Mouse (Mus musculus): ENCODE data around the gene Ankrd37. TPM values are rescaled to one million over a fixed set of nuclear protein-coding genes. Genes with fewer than 3 reads are reported as not detected.

Gene Ankrd37
- polyA plus RNA-seq, 1 experiment from 2014 or later, result 21.7 TPM

GRCm38 (mm10) chr8:46010306-46010705, 4.8 kb upstream of the Ankrd37 start:
- no peak overlapping the region for H3K27ac ChIP-seq (ENCODE audit: low read depth)
- H3K4me2 ChIP-seq (ENCODE audit: low read length), result peak overlapping the region; percentile 32
- 65% methylated on average over 2 of the region's 2 CpGs for WGBS
- DNase-seq (ENCODE audit: low spot score), result no peak
- H3K4me3 ChIP-seq (ENCODE audit: low read depth, low read length), result no peak overlapping the region
- ATAC-seq (replicated peaks; ENCODE audit: low FRiP score, low TSS enrichment, low read depth), result no peak
- peaks cover 8% of the 10 kb centered on the region; the same call in 1 of the 2 replicates for H3K4me1 ChIP-seq (replicated peaks; ENCODE audit: control insufficient read depth, insufficient read depth, low read length)
- H3K36me3 ChIP-seq (ENCODE audit: control insufficient read depth, insufficient read depth, low read length), result no peaks in the 10 kb centered on the region
- no peaks in the 10 kb centered on the region for H3K27me3 ChIP-seq (replicated peaks; ENCODE audit: control insufficient read depth, insufficient read depth, low read length)
- H3K9me3 ChIP-seq (ENCODE audit: control insufficient read depth, low read length), result no peaks in the 10 kb centered on the region
- H3K9ac ChIP-seq (ENCODE audit: low read length), result no peak overlapping the region

GRCm38 (mm10) chr8:46007050-46007672, 1.7 kb upstream of the Ankrd37 start:
- no peak for DNase-seq (ENCODE audit: low spot score)
- 29% methylated on average over 3 of the region's 3 CpGs for WGBS
- no peak overlapping the region for H3K4me2 ChIP-seq (ENCODE audit: low read length)
- H3K4me3 ChIP-seq (ENCODE audit: low read depth, low read length), result no peak overlapping the region
- ATAC-seq (replicated peaks; ENCODE audit: low FRiP score, low TSS enrichment, low read depth), result 0 out of 2 replicates have a peak, but pooled peaks have one; percentile 34
- H3K36me3 ChIP-seq (ENCODE audit: control insufficient read depth, insufficient read depth, low read length), result no peaks in the 10 kb centered on the region
- H3K27me3 ChIP-seq (replicated peaks; ENCODE audit: control insufficient read depth, insufficient read depth, low read length), result no peaks in the 10 kb centered on the region
- no peaks in the 10 kb centered on the region for H3K9me3 ChIP-seq (ENCODE audit: control insufficient read depth, low read length)
- H3K27ac ChIP-seq (ENCODE audit: low read depth), result no peak overlapping the region
- H3K9ac ChIP-seq (ENCODE audit: low read length), result no peak overlapping the region
- H3K4me1 ChIP-seq (replicated peaks; ENCODE audit: control insufficient read depth, insufficient read depth, low read length), result peaks cover 8% of the 10 kb centered on the region; the same call in 1 of the 2 replicates

- Histone ChIP-seq H3K9ac (ENCODE audit: low read length) (peak overlapping the region; percentile 73), H3K36me3 (ENCODE audit: control insufficient read depth, insufficient read depth, low read length) (peaks cover 31% of the 10 kb centered on the region), H3K9me3 (ENCODE audit: control insufficient read depth, low read length) (no peaks in the 10 kb centered on the region), H3K27ac (ENCODE audit: low read depth) (peak overlapping the region; percentile 96), H3K4me2 (ENCODE audit: low read length) (peak overlapping the region; percentile 62), H3K27me3 (replicated peaks; ENCODE audit: control insufficient read depth, insufficient read depth, low read length) (no peaks in the 10 kb centered on the region), H3K4me1 (replicated peaks; ENCODE audit: control insufficient read depth, insufficient read depth, low read length) (peaks cover 11% of the 10 kb centered on the region; the same call in 1 of the 2 replicates), H3K4me3 (ENCODE audit: low read depth, low read length) (peak overlapping the region; percentile 46)
- ATAC-seq (replicated peaks; ENCODE audit: low FRiP score, low TSS enrichment, low read depth) (peak; percentile 99), DNase-seq (ENCODE audit: low spot score) (peak; percentile 95)
- 6% methylated on average over 55 of the region's 55 CpGs for WGBS
Observed at GRCm38 (mm10) chr8:45999784-46000705, 5.5 kb downstream of the Ankrd37 start.

DNA sequence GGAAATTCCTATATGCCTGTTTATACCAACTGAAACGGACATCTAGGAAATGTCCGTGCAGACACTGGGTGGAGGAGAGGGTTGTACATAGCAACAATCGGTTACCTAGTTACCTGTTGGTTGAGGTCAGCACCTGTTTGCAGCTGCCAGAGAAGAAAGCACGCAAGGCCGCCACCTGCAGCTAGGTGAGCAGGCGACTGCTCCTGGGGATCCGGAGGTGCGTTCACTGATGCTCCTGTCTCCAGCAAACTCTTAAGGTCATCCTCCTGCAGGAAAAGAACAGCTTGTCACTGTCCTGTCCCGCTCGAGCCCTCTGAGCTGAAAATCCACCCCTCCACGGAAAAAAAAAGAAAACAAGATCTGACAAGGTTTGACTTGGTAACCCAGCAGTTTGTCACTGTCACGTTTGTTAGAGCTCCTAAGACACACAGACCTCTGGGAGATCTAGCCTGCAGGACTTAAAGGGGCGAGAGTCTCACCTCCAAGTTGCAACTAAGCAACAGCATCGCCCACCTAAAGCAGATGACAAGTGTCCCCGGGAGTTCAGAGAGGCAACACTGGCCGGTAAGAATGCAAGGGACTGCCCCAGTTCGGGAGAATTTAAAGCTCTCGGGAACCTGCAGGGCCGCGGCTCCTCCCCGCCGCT, 6.2 kb downstream of the Ankrd37 start, which contains the start of gene Lrp2bp:
Gene Lrp2bp (plus strand): TSS at position 166 of the 646 bp plus-strand sequence.
- peaks cover 11% of the 10 kb centered on the region; the same call in 1 of the 2 replicates for H3K4me1 ChIP-seq (replicated peaks; ENCODE audit: control insufficient read depth, insufficient read depth, low read length)
- H3K36me3 ChIP-seq (ENCODE audit: control insufficient read depth, insufficient read depth, low read length), result peaks cover 31% of the 10 kb centered on the region
- H3K27me3 ChIP-seq (replicated peaks; ENCODE audit: control insufficient read depth, insufficient read depth, low read length), result no peaks in the 10 kb centered on the region
- peak within 1 kb of the TSS; percentile 62 for H3K4me2 ChIP-seq (ENCODE audit: low read length)
- ATAC-seq (replicated peaks; ENCODE audit: low FRiP score, low TSS enrichment, low read depth) (peak; percentile 24), DNase-seq (ENCODE audit: low spot score) (no peak)
- peak within 1 kb of the TSS; percentile 46 for H3K4me3 ChIP-seq (ENCODE audit: low read depth, low read length)
- WGBS, result 2% methylated on average over 22 of the region's 22 CpGs
- H3K9me3 ChIP-seq (ENCODE audit: control insufficient read depth, low read length), result no peaks in the 10 kb centered on the region
- H3K27ac ChIP-seq (ENCODE audit: low read depth), result peak within 1 kb of the TSS; percentile 96
- H3K9ac ChIP-seq (ENCODE audit: low read length), result peak within 1 kb of the TSS; percentile 73

DNA sequence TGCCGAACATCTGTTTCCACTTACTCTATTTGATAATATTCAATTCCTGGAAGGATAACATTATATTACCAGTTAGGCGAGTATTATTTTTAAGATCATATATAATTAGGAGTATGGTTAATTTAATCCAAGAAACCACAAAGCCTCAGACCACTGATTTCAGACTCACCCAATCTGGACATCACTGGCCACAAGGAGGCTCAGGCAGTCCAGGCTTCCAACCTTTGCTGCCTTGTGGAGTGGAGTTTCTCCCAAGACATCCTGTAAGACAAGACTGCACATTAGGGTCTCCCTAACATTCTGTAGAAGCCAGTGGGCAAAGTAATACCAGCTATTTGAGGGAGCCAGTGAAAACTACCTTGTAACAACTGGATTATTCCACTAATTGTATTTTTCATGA, 7.3 kb downstream of the Ankrd37 start:
- ATAC-seq (replicated peaks; ENCODE audit: low FRiP score, low TSS enrichment, low read depth), result no peak
- Histone ChIP-seq H3K9me3 (ENCODE audit: control insufficient read depth, low read length) (no peaks in the 10 kb centered on the region), H3K9ac (ENCODE audit: low read length) (no peak overlapping the region), H3K27ac (ENCODE audit: low read depth) (no peak overlapping the region), H3K36me3 (ENCODE audit: control insufficient read depth, insufficient read depth, low read length) (peaks cover 39% of the 10 kb centered on the region), H3K27me3 (replicated peaks; ENCODE audit: control insufficient read depth, insufficient read depth, low read length) (no peaks in the 10 kb centered on the region), H3K4me2 (ENCODE audit: low read length) (peak overlapping the region; percentile 62), H3K4me3 (ENCODE audit: low read depth, low read length) (peak overlapping the region; percentile 46; the same call in 1 of the 2 replicates), H3K4me1 (replicated peaks; ENCODE audit: control insufficient read depth, insufficient read depth, low read length) (peaks cover 11% of the 10 kb centered on the region; the same call in 1 of the 2 replicates)
- WGBS, result 82% methylated on average over 2 of the region's 2 CpGs
- DNase-seq (ENCODE audit: low spot score), result no peak

DNA sequence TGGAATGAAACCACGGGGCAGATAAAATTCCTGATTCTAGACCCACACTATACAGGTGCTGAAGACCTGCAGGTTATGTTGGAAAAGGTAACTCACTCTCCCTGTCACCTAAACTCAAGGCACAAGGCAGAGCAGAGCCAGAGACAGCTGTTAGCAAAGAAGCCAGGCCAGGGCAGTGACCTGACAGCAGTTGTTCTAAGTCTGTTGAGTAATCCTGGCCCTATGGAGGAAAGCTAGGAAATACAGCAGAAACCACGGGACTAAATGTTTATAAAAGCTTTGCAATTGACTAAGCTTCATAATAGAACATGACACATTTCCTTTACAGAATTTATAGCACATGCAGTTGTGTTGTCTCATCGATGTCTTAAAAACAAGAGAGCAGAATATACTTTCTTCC, 9.9 kb downstream of the Ankrd37 start:
- no peaks in the 10 kb centered on the region for H3K9me3 ChIP-seq (ENCODE audit: control insufficient read depth, low read length)
- DNase-seq (ENCODE audit: low spot score), result no peak
- no peak overlapping the region for H3K9ac ChIP-seq (ENCODE audit: low read length)
- no peak overlapping the region for H3K27ac ChIP-seq (ENCODE audit: low read depth)
- peaks cover 8% of the 10 kb centered on the region; the same call in 1 of the 2 replicates for H3K4me1 ChIP-seq (replicated peaks; ENCODE audit: control insufficient read depth, insufficient read depth, low read length)
- no peak overlapping the region for H3K4me2 ChIP-seq (ENCODE audit: low read length)
- H3K27me3 ChIP-seq (replicated peaks; ENCODE audit: control insufficient read depth, insufficient read depth, low read length), result no peaks in the 10 kb centered on the region
- WGBS, result 77% methylated on average over 3 of the region's 3 CpGs
- no peak overlapping the region for H3K4me3 ChIP-seq (ENCODE audit: low read depth, low read length)
- peaks cover 48% of the 10 kb centered on the region for H3K36me3 ChIP-seq (ENCODE audit: control insufficient read depth, insufficient read depth, low read length)
- no peak for ATAC-seq (replicated peaks; ENCODE audit: low FRiP score, low TSS enrichment, low read depth)

DNA sequence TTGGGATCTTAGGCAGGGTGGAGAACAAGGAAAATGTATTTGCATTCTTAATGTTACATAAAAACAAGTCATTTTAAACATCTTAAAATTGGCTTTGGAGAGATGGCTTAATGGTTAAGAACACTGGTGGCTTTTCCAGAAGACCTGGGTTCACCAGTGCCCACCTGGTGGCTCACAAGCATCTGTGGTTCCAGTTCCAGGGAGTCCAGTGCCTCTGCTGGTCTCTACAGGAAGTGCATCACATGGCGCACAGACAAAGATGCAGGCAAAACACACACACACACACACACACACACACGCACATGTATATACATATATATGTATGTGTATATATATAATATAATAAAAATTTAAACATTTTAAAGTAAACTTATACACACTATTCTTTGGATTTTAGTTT, 11.4 kb downstream of the Ankrd37 start:
- Histone ChIP-seq H3K4me2 (ENCODE audit: low read length) (no peak overlapping the region), H3K9ac (ENCODE audit: low read length) (no peak overlapping the region), H3K9me3 (ENCODE audit: control insufficient read depth, low read length) (no peaks in the 10 kb centered on the region), H3K4me1 (replicated peaks; ENCODE audit: control insufficient read depth, insufficient read depth, low read length) (peaks cover 2% of the 10 kb centered on the region; the same call in 1 of the 2 replicates), H3K27me3 (replicated peaks; ENCODE audit: control insufficient read depth, insufficient read depth, low read length) (no peaks in the 10 kb centered on the region), H3K27ac (ENCODE audit: low read depth) (no peak overlapping the region), H3K36me3 (ENCODE audit: control insufficient read depth, insufficient read depth, low read length) (peaks cover 48% of the 10 kb centered on the region), H3K4me3 (ENCODE audit: low read depth, low read length) (no peak overlapping the region)
- WGBS, result 100% methylated on average over 2 of the region's 2 CpGs
- ATAC-seq (replicated peaks; ENCODE audit: low FRiP score, low TSS enrichment, low read depth) (no peak), DNase-seq (ENCODE audit: low spot score) (no peak)

DNA sequence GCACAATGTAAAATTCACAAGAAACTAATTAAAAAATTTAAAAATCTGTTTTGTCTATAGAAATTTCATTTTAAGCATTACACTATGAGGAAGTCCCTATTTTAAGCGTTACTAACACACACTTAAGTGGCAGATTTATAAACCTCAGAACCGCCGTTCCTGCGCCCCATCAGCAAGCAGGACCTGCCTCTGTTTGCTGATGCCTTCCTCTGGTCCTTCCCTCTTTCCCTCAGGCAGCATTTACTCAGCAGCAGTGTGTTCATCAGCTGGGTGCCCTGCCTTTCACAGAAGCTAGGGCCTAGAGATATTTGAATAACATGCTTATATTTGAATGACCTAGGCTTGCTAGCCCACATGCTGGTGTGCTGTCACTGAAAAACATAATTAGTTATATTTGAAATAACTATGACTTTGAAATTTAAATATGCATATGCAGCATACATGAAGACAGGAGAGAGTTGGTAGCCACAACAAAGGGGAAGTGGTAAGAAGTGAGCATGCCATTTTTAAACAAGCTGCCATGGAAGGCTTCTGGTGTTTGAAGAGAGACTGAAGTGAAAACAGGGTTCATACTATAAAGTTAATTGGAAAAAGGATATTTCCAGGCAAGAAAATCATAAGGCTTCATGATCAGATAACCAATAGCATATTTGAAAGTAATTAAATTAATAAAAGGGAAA, 14.7 kb downstream of the Ankrd37 start:
- no peaks in the 10 kb centered on the region for H3K9me3 ChIP-seq (ENCODE audit: control insufficient read depth, low read length)
- no peaks in the 10 kb centered on the region for H3K27me3 ChIP-seq (replicated peaks; ENCODE audit: control insufficient read depth, insufficient read depth, low read length)
- no peak for DNase-seq (ENCODE audit: low spot score)
- no peak overlapping the region for H3K27ac ChIP-seq (ENCODE audit: low read depth)
- H3K4me2 ChIP-seq (ENCODE audit: low read length), result no peak overlapping the region
- H3K36me3 ChIP-seq (ENCODE audit: control insufficient read depth, insufficient read depth, low read length), result peaks cover 37% of the 10 kb centered on the region
- no peak overlapping the region for H3K4me3 ChIP-seq (ENCODE audit: low read depth, low read length)
- no peaks in the 10 kb centered on the region for H3K4me1 ChIP-seq (replicated peaks; ENCODE audit: control insufficient read depth, insufficient read depth, low read length)
- ATAC-seq (replicated peaks; ENCODE audit: low FRiP score, low TSS enrichment, low read depth), result no peak
- H3K9ac ChIP-seq (ENCODE audit: low read length), result no peak overlapping the region
- 91% methylated on average over 4 of the region's 4 CpGs for WGBS

Data from intestine, embryonic 14.5 days (tissue).